Mouse (Mus musculus) bone marrow, adult 2 months (tissue): ENCODE measurements at regions not wholly inside any gene's neighbourhood (a gene's known extent, or its start where the extent isn't known, plus 50 kb on each side); places are given as distances from the start of the nearest gene placed in this dataset.

Experiments
- CTCF ChIP-seq: fragments of 200-500 bp; IDR thresholded peaks from 2 replicates; pipeline ENCODE4 v1.5.1; 2011; ENCODE audit warnings: low read length, control low read depth; ENCODE audit not compliant: control insufficient read depth, insufficient read depth
- POLR2A ChIP-seq: fragments of 200-500 bp; IDR thresholded peaks from 2 replicates; pipeline ENCODE4 v1.6.1; 2011; ENCODE audit warnings: low read depth, mild to moderate bottlenecking, control low read depth, low read length, borderline replicate concordance; ENCODE audit not compliant: control insufficient read depth

DNA sequence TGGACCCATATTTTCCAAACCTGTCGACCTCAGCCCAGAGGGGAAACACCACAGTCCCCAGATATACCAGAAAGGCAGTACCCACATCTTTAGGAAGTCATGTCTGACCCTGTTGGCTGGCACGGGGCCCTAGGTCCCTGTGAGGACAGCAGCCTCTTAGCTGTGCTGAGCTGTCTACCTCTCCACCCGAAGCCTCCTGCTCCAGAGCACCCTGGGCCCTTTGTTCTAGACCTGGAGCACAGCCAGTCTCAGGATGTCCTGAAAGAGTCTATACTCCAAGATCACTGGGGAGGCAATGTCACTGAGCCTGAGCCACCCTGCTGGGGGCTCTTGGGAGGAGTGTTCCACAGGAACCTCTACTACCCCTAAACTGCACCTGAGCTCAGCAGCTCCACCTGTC lies 150.9 kb upstream of the Zmiz1 start:
- TF ChIP-seq POLR2A: no peak
- no peak for TF ChIP-seq CTCF
